Mouse (Mus musculus): ENCODE results near the gene Selplg. TPM values are rescaled to one million over a fixed set of nuclear protein-coding genes. Genes with fewer than 3 reads are reported as not detected.

The Selplg gene
- total and polyA plus RNA-seq, 2 experiments from 2014 or later, result 1.8 to 2.8 TPM

DNA sequence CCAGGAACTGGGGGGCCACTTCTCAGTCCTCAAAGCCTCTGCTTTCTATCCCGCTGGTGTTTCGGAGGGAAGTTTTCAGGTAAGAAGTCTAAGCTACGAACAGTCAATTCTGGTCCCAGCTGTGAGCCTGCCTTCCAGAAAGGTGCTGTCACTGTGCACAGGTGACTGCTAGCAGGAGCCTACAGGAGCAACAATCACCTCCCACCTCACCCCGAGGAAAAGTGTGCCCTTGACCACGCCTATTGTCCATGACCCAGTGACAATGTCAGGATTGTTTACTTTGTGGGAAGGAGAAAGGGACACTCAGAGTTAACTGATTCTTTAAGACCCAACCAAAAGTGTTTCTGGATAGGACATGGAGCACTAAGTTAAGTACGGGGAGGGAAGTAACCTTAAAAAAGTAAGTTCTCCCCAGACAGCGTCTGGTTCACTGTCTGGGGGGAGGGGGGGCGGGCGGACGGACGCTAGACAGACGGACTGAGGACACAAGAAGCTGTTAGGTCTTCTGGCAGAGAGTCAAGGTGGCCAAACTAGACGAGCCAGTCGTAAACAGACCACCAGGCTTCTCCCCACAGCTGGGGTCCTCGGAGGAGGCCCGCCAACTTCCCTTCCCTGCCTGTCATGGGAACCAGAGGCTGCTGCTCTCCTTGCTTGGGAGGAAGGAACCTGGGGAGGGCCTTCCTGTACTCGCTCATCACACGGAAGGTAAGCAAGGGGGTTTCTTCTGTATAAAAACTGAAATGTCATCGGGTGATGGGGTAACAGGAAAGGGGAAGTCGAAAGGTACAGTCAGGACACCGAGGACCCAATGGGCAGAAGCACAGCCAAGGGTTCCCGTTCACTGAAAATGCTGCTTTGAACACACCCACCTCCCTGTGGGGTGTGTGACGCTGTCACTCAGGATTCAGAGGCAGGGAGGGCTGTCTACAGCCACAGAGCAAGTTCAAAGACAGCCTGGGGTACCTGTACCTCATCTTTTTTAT lies 9.1 kb upstream of the Selplg start:
- H3K9ac ChIP-seq (replicated peaks; ENCODE audit: low read length), result no peak overlapping the region
- DNase-seq (ENCODE audit: low spot score), result no peak
- H3K9me3 ChIP-seq (ENCODE audit: low read length), result no peaks in the 10 kb centered on the region
- H3K36me3 ChIP-seq (ENCODE audit: insufficient read depth, low read length), result peaks cover 45% of the 10 kb centered on the region
- no peak overlapping the region for H3K27ac ChIP-seq
- no peak for ATAC-seq
- H3K27me3 ChIP-seq (ENCODE audit: insufficient read depth, low read length), result no peaks in the 10 kb centered on the region
- no peak overlapping the region for H3K4me3 ChIP-seq (ENCODE audit: low read length)
- no peak for TF ChIP-seq CTCF (IDR thresholded peaks at IDR 0.05; ENCODE audit: low read depth)
- no peaks in the 10 kb centered on the region for H3K4me1 ChIP-seq (ENCODE audit: insufficient read depth, low read length)
- 81% methylated on average over 23 of the region's 23 CpGs for WGBS
- no peak overlapping the region for H3K4me2 ChIP-seq (ENCODE audit: low read depth, low read length)

DNA sequence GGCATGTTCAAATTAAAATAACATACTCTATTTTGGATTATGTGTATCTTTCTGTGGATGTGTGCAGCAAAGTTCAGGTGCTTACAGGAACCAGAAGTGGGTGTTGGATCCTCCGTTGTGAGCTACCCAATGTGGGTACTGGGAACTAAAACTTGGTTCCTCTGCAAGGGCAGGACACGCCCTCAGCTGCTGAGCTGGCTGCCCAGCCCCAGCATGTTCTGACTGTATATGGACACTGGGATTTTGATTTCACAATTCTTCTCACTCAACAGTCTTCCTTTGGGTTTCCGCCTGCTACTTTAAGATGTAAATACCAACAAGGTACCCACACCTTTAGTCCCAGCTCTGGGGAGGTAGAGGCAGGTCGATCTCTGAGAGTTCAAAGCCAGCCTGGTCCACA lies 8.0 kb upstream of the Selplg start:
- WGBS, result 93% methylated on average over 4 of the region's 4 CpGs
- ATAC-seq, result no peak

DNA sequence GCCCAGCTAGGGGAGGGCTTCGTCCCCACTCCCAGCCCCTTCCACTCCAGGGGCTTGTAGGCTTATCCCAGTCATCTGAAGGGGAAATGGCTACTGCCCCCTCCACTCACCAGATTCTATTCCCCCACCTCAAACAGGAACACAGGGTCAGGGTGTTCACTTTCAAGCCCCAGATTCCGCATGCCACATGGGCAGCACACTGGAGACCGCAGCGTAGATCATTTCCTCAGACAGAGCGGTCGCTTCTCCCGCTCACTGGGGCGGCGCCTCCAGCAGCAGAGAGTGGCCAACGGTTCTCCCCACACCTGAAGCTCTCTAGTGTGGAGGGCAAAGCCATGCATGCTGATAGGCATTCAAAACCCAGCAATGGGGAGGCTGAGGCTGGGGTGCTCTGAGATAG lies 4.5 kb upstream of the Selplg start:
- ATAC-seq, result no peak
- Histone ChIP-seq H3K27ac (no peak overlapping the region), H3K9ac (replicated peaks; ENCODE audit: low read length) (no peak overlapping the region), H3K9me3 (ENCODE audit: low read length) (no peaks in the 10 kb centered on the region), H3K4me1 (ENCODE audit: insufficient read depth, low read length) (no peaks in the 10 kb centered on the region), H3K27me3 (ENCODE audit: insufficient read depth, low read length) (no peaks in the 10 kb centered on the region), H3K4me3 (ENCODE audit: low read length) (no peak overlapping the region), H3K36me3 (ENCODE audit: insufficient read depth, low read length) (peaks cover 2% of the 10 kb centered on the region; the same call in 1 of the 2 replicates), H3K4me2 (ENCODE audit: low read depth, low read length) (no peak overlapping the region)
- TF ChIP-seq CTCF (IDR thresholded peaks at IDR 0.05; ENCODE audit: low read depth), result no peak
- DNase-seq (ENCODE audit: low spot score), result no peak
- 83% methylated on average over 10 of the region's 10 CpGs for WGBS

More for the DNA sequence above, 8.0 kb upstream of the Selplg start:
- H3K9me3 ChIP-seq (ENCODE audit: low read length), result no peaks in the 10 kb centered on the region
- no peak overlapping the region for H3K4me3 ChIP-seq (ENCODE audit: low read length)
- H3K27me3 ChIP-seq (ENCODE audit: insufficient read depth, low read length), result no peaks in the 10 kb centered on the region
- H3K9ac ChIP-seq (replicated peaks; ENCODE audit: low read length), result no peak overlapping the region
- H3K4me1 ChIP-seq (ENCODE audit: insufficient read depth, low read length), result no peaks in the 10 kb centered on the region
- no peak for DNase-seq (ENCODE audit: low spot score)
- H3K4me2 ChIP-seq (ENCODE audit: low read depth, low read length), result no peak overlapping the region
- no peak for TF ChIP-seq CTCF (IDR thresholded peaks at IDR 0.05; ENCODE audit: low read depth)
- no peak overlapping the region for H3K27ac ChIP-seq
- peaks cover 34% of the 10 kb centered on the region for H3K36me3 ChIP-seq (ENCODE audit: insufficient read depth, low read length)

DNA sequence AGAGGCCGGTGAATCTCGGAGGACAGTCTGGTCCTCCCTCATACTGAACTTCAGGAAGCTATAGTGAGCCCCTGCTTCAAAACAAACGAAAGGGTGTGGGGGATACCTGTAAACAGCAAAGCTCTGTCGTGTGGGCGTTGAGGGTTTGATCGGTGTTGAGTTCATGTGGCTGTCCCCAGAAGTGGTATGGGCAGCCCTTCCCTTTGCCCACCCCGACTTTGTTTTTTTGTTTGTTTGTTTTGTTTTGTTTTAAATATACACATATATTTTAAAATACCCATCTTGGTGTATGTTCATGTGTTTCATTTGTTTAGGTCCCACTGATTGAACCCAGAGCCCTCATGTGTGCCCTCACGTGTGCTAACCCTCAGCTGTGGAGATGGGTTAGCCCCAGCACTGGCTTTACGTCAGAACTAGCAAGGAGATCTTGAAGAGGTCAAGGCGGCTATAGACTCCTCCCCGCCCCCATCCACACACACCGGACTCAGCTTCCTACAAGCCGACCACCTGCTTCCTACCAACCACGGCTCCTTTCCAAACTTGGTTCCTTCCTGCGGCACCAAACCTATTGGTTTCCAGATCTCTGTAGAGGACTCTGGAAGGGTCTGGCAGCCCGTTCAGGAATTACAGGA lies 988 bp upstream of the Selplg start:
- H3K27ac ChIP-seq, result no peak overlapping the region
- 72% methylated on average over 16 of the region's 16 CpGs for WGBS
- ATAC-seq, result no peak
- H3K36me3 ChIP-seq (ENCODE audit: insufficient read depth, low read length), result no peaks in the 10 kb centered on the region
- H3K9ac ChIP-seq (replicated peaks; ENCODE audit: low read length), result no peak overlapping the region
- no peak overlapping the region for H3K4me2 ChIP-seq (ENCODE audit: low read depth, low read length)
- TF ChIP-seq CTCF (IDR thresholded peaks at IDR 0.05; ENCODE audit: low read depth), result no peak
- DNase-seq (ENCODE audit: low spot score), result no peak
- H3K27me3 ChIP-seq (ENCODE audit: insufficient read depth, low read length), result no peaks in the 10 kb centered on the region
- no peak overlapping the region for H3K4me3 ChIP-seq (ENCODE audit: low read length)
- no peaks in the 10 kb centered on the region for H3K4me1 ChIP-seq (ENCODE audit: insufficient read depth, low read length)
- no peaks in the 10 kb centered on the region for H3K9me3 ChIP-seq (ENCODE audit: low read length)

DNA sequence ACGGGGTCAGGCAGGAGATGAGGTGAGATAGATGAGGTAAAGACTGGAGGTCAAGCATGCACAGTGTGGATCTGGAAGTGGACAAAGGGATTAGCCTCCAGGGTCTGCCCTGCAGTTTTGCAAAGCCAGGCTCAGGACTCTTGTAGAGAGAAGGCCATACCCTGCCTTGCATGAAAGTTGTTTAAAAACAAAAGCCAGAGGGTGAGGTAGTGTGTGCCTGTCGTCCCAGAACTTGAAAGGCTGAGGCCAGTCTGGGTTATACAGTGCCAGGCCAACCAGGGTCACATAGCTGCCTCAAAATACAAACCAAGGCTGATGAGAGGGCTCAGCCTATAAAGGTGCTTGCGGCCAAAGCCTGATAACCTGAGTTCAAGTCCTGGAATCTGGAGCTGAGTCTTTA lies 703 bp downstream of the Selplg start:
- H3K4me2 ChIP-seq (ENCODE audit: low read depth, low read length), result no peak overlapping the region
- H3K36me3 ChIP-seq (ENCODE audit: insufficient read depth, low read length), result no peaks in the 10 kb centered on the region
- H3K27me3 ChIP-seq (ENCODE audit: insufficient read depth, low read length), result no peaks in the 10 kb centered on the region
- DNase-seq (ENCODE audit: low spot score), result no peak
- TF ChIP-seq CTCF (IDR thresholded peaks at IDR 0.05; ENCODE audit: low read depth), result no peak
- ATAC-seq, result no peak
- WGBS, result 81% methylated on average over 3 of the region's 3 CpGs
- no peak overlapping the region for H3K4me3 ChIP-seq (ENCODE audit: low read length)
- no peaks in the 10 kb centered on the region for H3K9me3 ChIP-seq (ENCODE audit: low read length)
- H3K4me1 ChIP-seq (ENCODE audit: insufficient read depth, low read length), result no peaks in the 10 kb centered on the region
- no peak overlapping the region for H3K27ac ChIP-seq
- H3K9ac ChIP-seq (replicated peaks; ENCODE audit: low read length), result no peak overlapping the region

DNA sequence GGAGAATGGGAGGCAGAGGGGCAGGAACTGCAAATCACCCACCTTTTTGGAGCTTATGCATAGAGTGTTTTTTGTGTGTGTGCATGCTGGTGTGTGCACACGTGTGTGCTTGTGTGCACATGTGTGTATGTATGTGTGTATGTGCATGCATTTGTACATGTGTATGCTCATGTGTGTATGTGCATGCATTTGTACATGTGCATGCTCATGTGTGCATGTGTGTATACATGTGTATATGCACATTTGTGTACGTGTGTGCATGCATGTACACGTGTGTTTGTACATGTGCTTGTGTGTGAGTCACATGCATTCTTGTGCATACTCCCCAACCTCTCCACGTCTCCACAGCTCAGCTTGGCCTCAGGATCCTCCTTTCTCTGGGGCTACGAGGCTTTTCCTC lies 1.6 kb downstream of the Selplg start:
- no peak for DNase-seq (ENCODE audit: low spot score)
- 89% methylated on average over 5 of the region's 5 CpGs for WGBS
- H3K27me3 ChIP-seq (ENCODE audit: insufficient read depth, low read length), result no peaks in the 10 kb centered on the region
- no peak overlapping the region for H3K4me2 ChIP-seq (ENCODE audit: low read depth, low read length)
- H3K27ac ChIP-seq, result no peak overlapping the region
- no peak overlapping the region for H3K9ac ChIP-seq (replicated peaks; ENCODE audit: low read length)
- H3K4me3 ChIP-seq (ENCODE audit: low read length), result no peak overlapping the region
- no peak for TF ChIP-seq CTCF (IDR thresholded peaks at IDR 0.05; ENCODE audit: low read depth)
- H3K4me1 ChIP-seq (ENCODE audit: insufficient read depth, low read length), result no peaks in the 10 kb centered on the region
- H3K36me3 ChIP-seq (ENCODE audit: insufficient read depth, low read length), result no peaks in the 10 kb centered on the region
- no peak for ATAC-seq
- H3K9me3 ChIP-seq (ENCODE audit: low read length), result no peaks in the 10 kb centered on the region

DNA sequence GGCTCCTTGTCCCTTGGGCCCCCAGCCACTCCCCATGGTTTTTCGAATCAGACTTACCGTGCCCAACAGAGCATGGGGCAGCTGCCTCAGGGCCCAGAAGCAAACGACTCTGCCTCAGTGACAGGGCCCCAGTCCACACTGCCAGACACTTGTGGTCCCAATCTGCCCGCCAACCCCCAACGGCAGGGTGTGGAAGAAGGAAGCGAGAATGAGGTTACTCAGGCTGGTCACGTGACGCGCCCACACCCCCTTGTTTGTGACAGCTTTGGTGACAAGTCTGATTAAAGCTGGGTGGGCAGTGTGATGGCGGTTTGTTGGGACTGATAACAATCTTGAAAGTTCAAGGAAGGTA lies 2.2 kb downstream of the Selplg start:
- Histone ChIP-seq H3K4me1 (ENCODE audit: insufficient read depth, low read length) (no peaks in the 10 kb centered on the region), H3K36me3 (ENCODE audit: insufficient read depth, low read length) (no peaks in the 10 kb centered on the region), H3K27ac (no peak overlapping the region), H3K4me3 (ENCODE audit: low read length) (no peak overlapping the region), H3K4me2 (ENCODE audit: low read depth, low read length) (no peak overlapping the region), H3K27me3 (ENCODE audit: insufficient read depth, low read length) (no peaks in the 10 kb centered on the region), H3K9ac (replicated peaks; ENCODE audit: low read length) (no peak overlapping the region), H3K9me3 (ENCODE audit: low read length) (no peaks in the 10 kb centered on the region)
- no peak for TF ChIP-seq CTCF (IDR thresholded peaks at IDR 0.05; ENCODE audit: low read depth)
- no peak for ATAC-seq
- WGBS, result 67% methylated on average over 10 of the region's 10 CpGs
- DNase-seq (ENCODE audit: low spot score), result no peak
